Mouse (Mus musculus) layer of hippocampus, adult 18-20 months (tissue): ENCODE data around the gene Zbtb45. TPM values are rescaled to one million over a fixed set of nuclear protein-coding genes. Genes with fewer than 3 reads are reported as not detected.

Experiments
- DNase-seq, 2 experiments: peaks; one replicate each; pipeline ENCODE4 v3.0.0; 2022; ENCODE audit warnings: low spot score in 2 of 2
- total RNA-seq, 2 experiments: library from RNA; stranded (reverse); gene quantifications; 2 replicates each; pipeline ENCODE4 v1.2.3; 2021

Zbtb45 gene
- total RNA-seq, 2 experiments from 2014 or later, result 33.2 to 34.3 TPM

- DNase-seq, result no peak
Measured at GRCm38 (mm10) chr7:12954896-12955295, 54.9 kb downstream of the Zbtb45 start.

Other genes with a start within 250 kb of the Zbtb45 start
- 10 to 100 TPM; 24.2 to 26.5 TPM for gene Zscan18, start 206.4 kb downstream of the Zbtb45 start, total RNA-seq
- 10 to 100 TPM; 20.7 to 23.0 TPM for gene Zfp329, start 191.2 kb downstream of the Zbtb45 start, total RNA-seq
- 10 to 100 TPM; 14.8 to 17.1 TPM for gene Zfp110, start 175.3 kb downstream of the Zbtb45 start, total RNA-seq
- 1 to 10 TPM; 7.1 to 7.3 TPM for gene Zfp128, start 128.9 kb downstream of the Zbtb45 start, total RNA-seq
- gene Zscan22, start 112.2 kb downstream of the Zbtb45 start, total RNA-seq, result 10 to 100 TPM; 15.9 to 17.4 TPM
- 100 to 1,000 TPM; 427 to 466 TPM for gene Rps5, start 87.7 kb downstream of the Zbtb45 start, total RNA-seq
- gene Rnf225, start 82.6 kb downstream of the Zbtb45 start, total RNA-seq, result under 1 TPM; 0.71 to 0.97 TPM
- gene Zfp324, start 44.2 kb downstream of the Zbtb45 start, total RNA-seq, result 10 to 100 TPM; 10.1 to 12.7 TPM
- gene Zfp446, start 32.2 kb downstream of the Zbtb45 start, total RNA-seq, result 1 to 10 TPM; 8.1 to 8.6 TPM
- under 1 TPM in 1 of 2 experiments, not detected in 1; 0.57 TPM for gene Slc27a5, start 11.8 kb downstream of the Zbtb45 start, total RNA-seq
- 100 to 1,000 TPM; 216 to 246 TPM for gene Trim28, start 10.9 kb downstream of the Zbtb45 start, total RNA-seq
- 100 to 1,000 TPM; 146 to 159 TPM for gene Chmp2a, start 24.8 kb upstream of the Zbtb45 start, total RNA-seq
- gene Ube2m, start 28.2 kb upstream of the Zbtb45 start, total RNA-seq, result 100 to 1,000 TPM; 196 to 202 TPM
- gene Mzf1, start 44.7 kb upstream of the Zbtb45 start, total RNA-seq, result 10 to 100 TPM; 11.9 to 13.1 TPM
- not detected for gene Vmn1r85, start 85.1 kb upstream of the Zbtb45 start, total RNA-seq
- gene Vmn1r86, start 109.9 kb upstream of the Zbtb45 start, total RNA-seq, result not detected
- not detected for gene Vmn1r87, start 130.1 kb upstream of the Zbtb45 start, total RNA-seq
- gene Vmn1r88, start 149.5 kb upstream of the Zbtb45 start, total RNA-seq, result under 1 TPM; 0.18 to 0.22 TPM
- gene Vmn1r89, start 203.0 kb upstream of the Zbtb45 start, total RNA-seq, result not detected